Mouse (Mus musculus) MEL-GATA-1-ER (cell line): ENCODE measurements around the gene Cdk13.

Experiments used
- DNase-seq: peaks from one replicate; pipeline ENCODE4 v3.0.0-alpha.2; 2012; ENCODE audit warnings: low read depth; ENCODE audit errors: extremely low read depth

Cdk13 gene

DNA sequence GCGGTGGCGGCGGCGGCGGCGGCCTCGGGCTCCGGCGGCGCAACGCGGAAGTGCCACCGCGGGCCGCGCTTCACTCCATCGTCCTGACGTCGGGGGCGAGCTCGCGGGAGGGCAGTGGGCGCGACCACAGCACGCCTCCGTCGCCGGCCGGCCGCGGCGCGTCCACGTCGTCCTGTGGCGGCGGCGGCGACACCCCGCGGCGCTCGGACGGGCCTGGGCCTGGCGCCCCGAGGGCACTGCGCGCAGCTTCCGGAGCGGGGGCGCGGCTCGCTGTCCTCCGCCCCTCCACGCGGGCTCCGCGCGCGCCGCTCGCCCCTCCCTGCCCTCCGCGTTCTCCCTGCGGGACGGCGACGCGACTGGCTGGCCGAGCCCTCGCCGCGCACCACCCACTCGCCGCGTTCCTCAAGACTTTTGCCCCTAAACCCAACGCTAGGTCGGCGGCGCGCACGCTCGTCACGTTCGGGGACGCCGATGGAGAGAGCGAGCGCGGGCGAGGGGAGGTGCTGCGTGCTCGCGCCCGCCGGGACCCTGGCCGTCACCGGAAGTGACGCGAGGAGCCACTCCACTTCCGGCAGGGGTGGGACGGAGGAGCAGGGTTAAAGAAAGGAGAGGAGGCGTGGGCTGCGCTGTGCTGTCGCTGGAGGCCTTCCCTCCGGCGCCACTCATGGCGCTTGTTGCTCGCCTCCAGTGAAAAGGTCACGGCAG lies at the start of gene Cdk13:
Cdk13 (minus strand) TSS at position 189 of the 705 bp plus-strand sequence.
- peak; percentile 86 for DNase-seq

DNA sequence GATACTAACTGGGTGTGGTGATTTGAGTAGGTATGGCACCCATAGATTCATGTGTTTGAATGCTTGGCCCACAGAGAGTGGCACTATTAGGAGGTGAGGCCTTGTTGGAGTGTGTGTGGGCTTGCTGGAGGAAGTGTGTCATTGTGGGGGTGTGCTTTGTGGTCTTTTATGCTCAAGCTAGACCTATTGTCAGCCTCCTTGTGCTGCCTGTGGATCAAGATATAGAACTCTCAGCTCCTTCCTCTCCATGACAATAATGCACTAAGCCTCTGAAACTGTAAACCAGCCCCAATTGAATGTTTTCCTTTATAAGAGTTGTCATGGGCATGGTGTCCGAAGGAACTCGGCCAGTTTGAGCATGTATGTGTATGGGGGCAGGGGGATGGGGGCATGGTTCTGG lies 38.4 kb upstream of the Cdk13 start:
- DNase-seq, result no peak

DNA sequence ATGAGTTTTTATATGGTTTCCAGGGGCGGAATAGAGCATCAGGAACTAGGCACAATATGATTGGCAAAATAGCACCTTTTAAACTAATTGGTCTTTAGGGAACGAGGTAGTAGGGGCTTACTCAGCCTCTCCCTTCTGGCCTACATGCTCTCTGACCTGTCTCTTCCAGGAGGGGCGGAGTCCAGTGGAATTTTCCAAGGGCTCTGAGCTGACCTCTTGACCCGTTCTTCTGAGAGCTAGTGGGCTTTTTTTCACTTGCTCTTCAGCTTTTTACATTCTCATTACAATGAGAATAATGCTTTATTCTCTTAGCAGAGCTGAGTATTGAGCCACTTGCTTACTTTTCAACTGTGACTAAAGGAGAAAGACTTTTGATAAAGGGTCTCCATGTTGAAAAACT lies 37.9 kb upstream of the Cdk13 start:
- no peak for DNase-seq

DNA sequence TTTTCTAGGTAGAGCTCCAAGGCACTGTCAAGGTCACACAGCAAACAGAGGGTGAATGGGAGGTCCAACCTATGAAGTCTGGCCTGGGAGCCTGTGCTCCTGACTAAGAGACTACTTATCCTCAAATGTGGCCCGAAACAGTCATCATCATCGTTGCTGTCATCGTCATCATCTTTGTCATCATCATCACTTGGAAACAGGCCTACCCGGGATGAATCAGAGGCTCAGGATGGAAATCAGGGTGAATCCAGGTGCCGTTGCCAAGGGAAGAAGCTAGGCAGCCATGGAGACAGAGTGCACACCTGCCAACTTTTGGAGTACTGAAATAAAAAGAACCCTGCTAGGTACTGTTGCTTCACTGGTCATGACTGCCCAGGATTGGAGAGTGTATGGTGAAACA lies 34.2 kb upstream of the Cdk13 start:
- no peak for DNase-seq

DNA sequence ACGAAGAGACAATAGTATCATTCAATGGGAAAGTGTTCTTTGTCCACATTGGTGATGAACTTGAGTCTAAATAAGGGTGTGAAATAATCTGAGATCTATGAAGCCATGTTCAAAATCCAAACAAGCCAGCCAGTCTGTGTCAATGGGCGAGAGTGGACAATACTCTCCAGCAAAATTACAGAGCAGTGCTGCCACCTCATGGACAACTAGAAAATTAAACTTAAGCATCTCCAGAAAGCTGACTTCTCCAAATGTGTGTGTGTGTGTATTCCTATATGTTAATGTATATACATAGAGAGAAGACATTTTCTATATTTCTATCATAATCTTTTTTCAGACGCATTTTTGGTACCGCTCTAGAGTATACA lies 33.6 kb upstream of the Cdk13 start:
- peak; percentile 60 for DNase-seq

DNA sequence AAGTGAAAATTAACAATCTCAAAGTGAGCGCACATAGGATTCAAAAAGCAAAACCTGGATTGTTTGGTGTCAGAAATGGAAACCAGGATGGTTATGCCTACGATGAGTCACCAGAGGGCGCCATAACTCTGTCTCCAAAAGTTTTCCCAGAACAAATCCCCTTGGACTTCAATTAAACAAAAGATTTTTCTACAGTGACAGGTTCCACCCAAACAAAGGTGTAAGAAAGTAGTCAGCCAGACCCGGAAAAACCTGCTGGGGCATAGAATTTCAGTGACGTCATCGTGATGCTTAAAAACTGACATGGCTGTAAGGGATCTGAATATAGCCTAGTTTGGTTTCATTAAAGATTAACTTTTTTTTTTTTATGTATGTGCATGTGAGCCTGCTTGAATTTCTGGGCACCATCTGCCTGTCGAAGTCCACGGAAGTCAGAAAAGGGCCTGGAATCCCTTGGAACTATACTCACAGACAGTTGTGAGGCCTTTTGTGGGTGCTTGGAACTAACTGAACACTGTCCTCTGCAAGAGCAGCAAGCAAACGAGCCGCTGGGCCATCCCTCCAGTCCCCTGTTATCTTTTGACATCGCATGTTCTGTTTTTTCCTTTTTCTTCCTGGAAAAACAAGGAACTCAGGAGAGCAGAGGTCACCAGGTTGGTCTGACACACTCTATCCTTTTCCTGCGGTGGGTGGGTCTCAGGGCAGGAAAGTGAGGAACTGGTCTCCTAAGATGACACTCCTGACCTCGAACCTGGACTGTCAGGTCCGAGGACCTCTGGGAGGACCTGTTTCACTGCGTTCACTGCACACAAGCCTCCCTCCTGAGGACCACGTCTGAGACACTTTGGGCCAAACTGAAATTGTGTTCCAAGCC lies 33.0 kb upstream of the Cdk13 start:
- DNase-seq, result peak; percentile 13

DNA sequence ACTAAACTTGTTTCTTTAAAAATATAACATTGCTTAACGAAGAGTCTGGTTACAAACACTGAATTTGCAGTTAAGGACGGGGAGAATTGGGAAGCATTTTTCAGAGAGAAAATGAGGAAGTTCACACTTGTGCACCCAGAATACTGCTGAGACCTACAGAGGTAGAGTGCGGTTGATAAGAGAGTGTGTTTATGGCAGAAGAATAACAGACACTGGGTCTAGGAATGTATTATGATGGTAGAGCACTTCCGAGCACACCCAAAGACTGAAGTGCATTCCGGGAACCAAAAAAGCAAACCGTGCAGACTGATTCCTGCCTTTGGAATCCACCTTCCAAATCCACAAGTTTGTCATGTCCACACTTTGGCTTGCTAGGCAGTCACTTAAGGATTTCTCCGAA lies 31.9 kb upstream of the Cdk13 start:
- peak; percentile 83 for DNase-seq

DNA sequence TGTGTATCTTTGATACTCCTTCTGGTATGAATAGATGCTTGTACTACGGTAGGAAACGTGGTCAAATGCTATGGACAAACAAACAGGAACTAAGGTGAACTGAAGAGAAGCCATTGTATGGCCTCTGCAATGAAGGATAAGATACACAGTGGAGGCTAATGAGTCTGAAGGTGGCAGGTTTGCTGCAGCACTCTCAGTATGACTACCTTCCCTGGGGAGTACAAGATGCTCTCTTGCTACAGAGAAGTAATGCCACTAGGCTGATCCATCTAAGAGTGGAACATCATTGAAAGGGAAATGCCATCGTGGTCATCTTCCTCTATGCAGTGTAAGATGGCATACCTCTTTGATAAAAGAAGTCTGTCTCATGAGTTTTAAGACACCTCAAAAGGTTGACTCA lies 28.0 kb upstream of the Cdk13 start:
- DNase-seq, result no peak

DNA sequence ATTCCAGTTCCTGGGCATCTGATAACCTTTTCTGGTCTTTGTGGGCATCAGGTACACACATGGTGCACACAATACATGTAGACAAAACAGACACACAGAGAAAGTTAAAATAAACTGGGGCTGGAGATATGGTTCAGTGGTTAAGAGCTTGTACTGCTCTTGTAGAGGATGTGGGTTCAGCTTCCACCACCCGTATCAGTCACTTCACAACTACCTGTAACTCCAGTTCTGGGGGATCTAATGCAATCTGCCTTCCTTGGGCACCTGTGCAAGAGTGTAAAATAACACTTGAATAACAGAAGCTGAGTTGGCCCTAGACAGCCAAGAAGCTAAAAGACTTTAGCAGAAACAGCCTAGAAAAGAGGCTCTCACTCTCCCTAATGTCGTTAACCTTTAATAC lies 12.3 kb upstream of the Cdk13 start:
- DNase-seq, result no peak

DNA sequence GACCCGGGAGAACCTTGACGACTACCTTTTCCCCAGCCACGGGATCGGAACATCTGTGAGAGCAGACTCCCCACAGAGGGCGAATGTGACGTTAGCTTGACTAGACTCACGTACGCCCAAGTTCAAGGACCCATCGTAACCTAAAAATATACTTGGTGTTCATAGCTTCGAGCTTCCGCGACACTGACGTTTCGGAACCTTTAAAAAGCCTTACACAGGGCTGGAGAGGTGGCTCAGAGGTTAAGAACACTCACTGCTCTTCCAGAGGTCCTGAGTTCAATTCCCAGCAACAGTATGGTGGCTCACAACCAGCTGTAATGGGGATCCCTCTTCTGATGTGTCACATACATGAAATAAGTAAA lies 698 bp upstream of the Cdk13 start:
- no peak for DNase-seq

DNA sequence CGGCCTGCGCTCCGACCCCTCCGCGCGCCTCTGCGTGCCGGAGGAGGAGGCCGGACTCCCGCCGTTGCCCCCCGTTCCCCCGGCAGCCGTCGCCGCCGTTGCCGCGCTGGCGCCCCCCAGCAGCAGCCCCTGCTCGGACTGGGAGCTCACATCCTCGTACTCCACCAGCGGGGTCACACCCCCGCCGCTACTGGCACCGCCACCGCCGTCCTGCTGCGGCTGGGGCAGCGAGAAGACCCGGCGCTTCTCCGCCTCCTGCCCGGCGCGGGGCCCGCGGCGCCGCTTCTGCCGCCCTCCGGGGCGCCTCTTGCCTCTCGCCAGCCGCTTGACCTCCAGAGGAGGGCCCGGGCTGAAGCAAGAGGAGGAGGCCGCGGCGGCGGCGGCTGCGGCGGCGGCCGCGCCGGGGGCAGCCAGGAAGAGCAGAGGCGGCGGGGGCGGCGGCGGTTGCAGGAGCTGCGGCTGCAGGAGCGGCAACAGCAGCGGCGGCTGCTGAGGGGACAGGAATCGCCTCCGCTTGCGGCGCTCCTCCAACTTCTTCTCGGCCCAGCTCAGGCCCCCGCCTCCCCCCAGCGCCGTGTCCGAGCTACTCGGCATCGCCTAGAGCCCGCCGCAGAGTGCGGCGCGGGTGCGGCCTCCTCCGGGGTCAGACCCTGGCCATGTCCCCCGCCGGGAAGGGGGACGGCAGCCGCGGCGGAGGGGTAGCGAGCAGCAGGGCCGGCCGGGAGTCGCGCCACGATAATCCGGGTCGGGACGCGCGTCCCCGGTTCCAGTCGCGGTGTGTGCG lies 647 bp downstream of the Cdk13 start:
- no peak for DNase-seq

DNA sequence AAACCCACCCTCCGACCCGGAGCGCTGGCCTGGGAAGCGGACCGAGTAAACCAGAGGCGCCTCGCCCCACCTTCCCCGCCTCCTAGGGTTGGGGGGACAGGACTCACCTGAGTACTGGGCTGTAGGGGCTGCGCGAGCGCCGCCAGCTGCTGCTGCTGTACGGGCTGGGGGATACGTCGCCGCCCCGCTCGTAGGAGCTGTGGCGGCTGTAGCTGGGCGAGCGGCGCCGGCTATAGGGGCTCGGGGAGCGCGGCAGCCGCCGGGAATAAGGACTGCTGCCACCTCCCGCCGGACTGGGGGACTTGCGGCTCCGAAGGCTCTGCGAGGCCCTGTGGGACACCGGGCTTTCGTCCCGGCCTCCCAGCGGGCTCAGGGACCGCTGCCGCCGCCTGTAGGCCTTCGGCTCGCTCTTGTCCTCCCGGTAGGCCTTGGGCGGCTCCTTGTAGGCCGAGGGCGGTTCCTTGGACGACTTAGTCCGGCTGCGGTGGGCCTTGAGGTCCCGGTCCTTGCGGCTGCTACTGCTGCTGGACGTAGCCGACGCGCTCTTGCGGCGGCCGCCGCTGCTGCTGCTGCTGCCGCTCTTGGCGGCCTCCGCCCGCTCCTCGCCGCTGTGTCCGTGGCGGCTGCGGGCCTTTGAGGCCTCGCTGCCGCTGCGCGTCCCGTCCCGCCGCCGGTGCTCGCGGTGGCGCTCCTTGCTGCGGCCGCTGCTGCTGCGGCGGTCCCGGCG lies 1.4 kb downstream of the Cdk13 start:
- DNase-seq, result no peak

DNA sequence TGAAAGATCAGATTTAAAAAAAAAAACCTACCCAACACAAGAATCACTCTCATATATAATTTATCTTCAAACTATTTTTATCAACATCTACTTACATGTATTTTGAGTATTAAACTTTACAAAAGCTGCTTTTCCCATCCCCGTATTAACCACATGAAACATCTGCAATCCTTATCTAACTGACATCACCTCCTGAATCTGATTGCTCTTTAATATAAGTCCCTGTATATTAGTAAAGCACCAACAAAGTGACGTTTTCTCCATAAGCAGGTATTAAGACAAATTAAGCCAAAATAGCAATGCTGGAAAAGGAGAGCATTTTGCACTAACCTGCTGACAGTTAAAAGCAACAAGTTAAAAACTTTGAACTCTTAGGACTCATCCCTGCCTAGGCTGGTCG lies 2.0 kb downstream of the Cdk13 start:
- no peak for DNase-seq

DNA sequence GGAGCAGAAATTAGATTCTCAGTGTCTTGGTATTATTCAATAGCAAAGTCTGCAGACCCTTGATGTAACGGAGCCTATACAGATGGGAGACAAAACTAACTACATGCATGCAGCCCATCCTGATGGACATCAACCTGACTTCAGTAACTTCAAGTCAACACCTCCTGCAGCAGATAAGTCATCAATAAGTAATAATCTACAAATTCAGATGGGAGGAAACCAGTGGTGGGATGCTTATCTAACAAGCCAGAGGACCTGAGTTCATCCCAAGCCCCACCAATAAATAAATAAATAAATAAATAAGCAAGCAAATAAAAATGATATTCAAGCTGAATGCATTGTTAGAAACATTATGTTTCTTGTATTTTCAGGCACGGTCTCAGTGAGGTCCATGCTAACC lies 5.2 kb downstream of the Cdk13 start:
- DNase-seq, result no peak

DNA sequence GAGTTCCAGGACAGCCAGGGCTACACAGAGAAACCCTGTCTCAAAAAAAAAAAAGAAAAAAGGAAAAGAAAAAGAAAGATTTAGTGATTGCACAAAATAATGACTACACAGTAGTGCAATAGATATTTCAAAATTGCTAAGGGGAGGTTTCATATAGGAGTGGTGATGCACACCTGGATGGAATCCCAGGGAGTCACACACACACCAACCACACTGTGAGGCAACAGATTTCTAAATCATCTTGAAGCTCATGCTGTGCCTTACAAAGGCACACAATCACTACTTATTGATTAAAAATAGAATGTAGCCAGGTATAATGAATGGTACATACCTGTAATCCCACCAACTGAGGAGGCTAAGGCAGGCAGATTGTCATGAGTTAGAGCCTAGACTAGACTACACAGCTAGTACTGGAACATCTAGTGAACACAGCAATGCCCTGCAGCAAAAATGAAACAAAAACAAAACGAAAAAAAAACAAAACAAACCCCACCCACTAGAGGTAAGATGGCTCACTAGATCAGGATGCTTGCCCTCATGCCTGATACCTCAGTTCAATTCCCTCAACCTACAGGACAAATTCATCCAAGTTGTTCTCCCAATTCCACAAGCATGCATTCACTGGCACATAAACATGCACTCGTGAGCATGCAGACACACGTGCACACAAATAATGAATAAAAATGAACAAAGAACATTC lies 9.0 kb downstream of the Cdk13 start:
- DNase-seq, result no peak

DNA sequence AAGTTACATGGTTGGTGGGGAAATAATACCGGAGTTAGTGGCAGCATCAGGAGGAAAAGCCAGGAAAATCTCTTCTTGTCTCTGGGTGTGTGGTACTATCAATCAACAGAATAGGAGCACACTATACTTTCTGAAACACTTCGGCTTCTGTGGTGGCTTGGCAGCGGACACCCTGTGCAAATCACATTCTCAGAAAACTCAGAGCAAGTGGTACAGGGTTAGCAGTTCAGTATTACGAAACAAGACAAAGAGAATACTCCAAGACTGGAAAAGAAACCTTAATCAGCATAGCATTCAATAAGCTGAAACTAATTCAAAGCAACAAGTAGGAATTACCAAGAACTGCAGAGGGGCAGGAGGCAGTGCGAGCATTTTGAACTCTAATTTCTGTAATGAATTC lies 21.3 kb downstream of the Cdk13 start:
- no peak for DNase-seq

DNA sequence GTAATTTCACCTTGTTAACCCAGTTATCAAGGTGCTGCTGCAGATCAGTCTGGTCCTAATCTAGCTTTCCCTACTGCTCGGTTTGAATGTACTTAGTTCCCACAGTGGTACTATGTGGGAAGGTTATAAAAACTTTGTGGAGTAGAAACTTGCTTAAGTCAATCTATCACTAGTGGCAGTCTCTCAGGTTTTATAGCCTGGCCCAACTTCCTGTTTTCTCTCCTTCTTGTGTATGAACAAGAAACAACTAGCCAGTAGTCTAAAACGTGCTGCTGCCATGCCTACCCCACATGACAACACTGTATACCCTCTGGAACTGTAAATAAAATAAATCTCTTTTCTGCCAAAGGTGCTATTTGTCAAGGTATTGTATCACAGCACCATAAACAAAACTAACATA lies 25.0 kb downstream of the Cdk13 start:
- DNase-seq, result peak; percentile 59

DNA sequence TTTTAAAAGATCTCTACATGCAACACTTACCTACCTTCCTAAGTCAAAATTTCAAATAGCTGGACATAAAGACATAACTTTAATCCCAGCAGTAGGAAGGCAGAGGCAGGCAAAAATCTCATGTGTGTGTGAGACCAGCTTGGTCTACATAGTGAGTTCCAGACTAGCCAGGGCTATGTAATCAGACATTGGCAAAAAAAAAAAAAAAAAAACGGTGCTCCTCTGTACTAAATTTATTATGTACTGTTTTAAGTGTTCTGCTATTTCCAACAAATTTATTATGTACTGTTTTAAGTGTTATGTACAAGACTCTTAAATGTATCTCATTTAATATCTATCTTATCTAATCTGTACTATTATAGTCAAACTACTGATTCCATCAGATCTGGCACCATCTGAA lies 28.6 kb downstream of the Cdk13 start:
- no peak for DNase-seq

DNA sequence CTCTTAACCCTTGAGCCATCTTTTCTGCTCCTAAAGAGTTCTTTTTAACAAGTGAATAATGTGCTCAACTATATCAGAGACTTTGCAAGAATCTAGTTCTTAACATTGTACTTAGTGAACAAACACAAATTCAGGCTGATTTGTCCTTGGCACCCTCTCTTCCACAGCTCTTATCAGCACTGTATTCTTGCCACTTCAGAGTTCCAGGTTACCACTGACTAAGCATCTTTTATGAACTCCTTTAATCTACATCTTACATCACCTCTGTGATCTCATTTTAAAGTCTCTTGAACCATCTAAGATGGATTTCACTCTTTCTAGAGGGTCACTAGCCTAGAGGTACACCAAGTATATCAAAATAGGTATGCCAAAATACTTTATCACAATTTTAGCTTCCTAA lies 29.5 kb downstream of the Cdk13 start:
- DNase-seq, result no peak

DNA sequence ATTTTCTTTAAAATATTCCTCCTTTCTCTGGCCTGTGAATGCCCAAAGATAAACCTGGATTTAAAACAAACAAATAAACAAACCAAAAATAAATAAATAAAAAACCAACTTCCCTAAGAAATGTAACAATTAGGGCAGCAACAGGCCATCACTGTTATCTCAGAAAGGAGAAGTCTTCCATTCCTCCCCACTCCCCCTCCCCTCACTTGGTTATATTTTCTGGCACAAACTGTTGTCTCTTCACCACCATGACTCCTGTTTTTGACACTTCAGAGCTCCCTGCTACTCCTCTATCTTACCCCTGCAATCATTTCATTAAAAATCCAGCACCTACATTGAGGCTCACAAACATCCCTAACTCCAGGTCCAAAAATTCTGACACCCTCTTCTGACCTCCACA lies 31.8 kb downstream of the Cdk13 start:
- peak; percentile 33 for DNase-seq

DNA sequence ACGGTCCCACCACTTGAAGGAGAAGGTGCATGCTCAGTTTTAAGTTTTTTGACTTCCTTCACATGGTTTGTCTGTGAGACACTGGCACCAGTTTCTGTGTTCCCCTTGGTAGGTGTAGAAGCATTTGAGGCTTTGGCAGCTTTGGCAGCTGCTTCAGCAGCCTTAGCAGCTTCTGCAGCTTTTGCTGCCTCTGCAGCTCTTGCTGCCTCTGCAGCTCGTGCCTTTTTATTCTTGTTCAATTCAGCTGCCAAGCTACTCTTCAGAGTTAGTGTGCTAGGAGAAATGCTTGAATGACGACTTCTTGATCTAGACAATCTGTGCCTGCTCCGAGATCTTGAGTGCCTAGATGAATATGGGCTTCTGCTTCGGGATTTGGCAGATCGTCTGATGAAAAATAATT lies 32.3 kb downstream of the Cdk13 start:
- DNase-seq, result no peak
